ENCODE assay signal across 11 mouse cellular contexts in genomic region chr17:36764244-36764643, GRCm38 (mm10). TPM values are rescaled to one million over a fixed set of nuclear protein-coding genes. Genes with fewer than 3 reads are reported as not detected.
A peak's percentile ranks its signal among the peaks of the same experiment; 100 is the strongest.
DNase-seq lines count a peak whose midpoint lies in the region; ATAC-seq and TF ChIP-seq lines count a peak whose summit lies in the region.
"Not testable (repeated sequence)": the region's sequence is repeated elsewhere in the genome, so short reads cannot be mapped to it uniquely, and the experiment has no call there.
"Had no signal": no experiment of that assay in that cellular context is flagged by ENCODE, and none has a peak within 500 bp of the region (broad histone marks: within the 10 kb centered on the region; RNA-seq: fewer than 3 reads in every experiment).

No protein-coding gene starts in this region.

- TF ChIP-seq POLR2A in thymus, adult 2 months (IDR thresholded peaks at IDR 0.05; ENCODE audit: control insufficient read depth, extremely low read depth, insufficient read depth, low read length, poor library complexity), result not testable (repeated sequence)

- not testable (repeated sequence) for H3K9me3 ChIP-seq in forebrain, embryonic 14.5 days (replicated peaks; ENCODE audit: control insufficient read depth, low read length); hindbrain, embryonic 14.5 days (ENCODE audit: control insufficient read depth, low read length); liver, postnatal 0 days (ENCODE audit: low read length)

- H3K4me3 ChIP-seq in forebrain, embryonic 14.5 days (ENCODE audit: low read depth, low read length); hindbrain, embryonic 14.5 days (replicated peaks; ENCODE audit: low read length); liver, postnatal 0 days (ENCODE audit: low read depth, low read length); thymus, adult 2 months (ENCODE audit: control insufficient read depth, insufficient read depth, low read length): not testable (repeated sequence)

- TF ChIP-seq CTCF in liver, postnatal 0 days (IDR thresholded peaks at IDR 0.05; ENCODE audit: low read depth), result peak; percentile 58
- not testable (repeated sequence) for TF ChIP-seq CTCF in thymus, adult 2 months (IDR thresholded peaks at IDR 0.05; ENCODE audit: borderline replicate concordance, control insufficient read depth, extremely low read depth, insufficient read depth, low read length, poor library complexity)

- ATAC-seq in forebrain, embryonic 14.5 days; liver, postnatal 0 days: not testable (repeated sequence)
- ATAC-seq in hindbrain, embryonic 14.5 days (ENCODE audit: low FRiP score), result peak; percentile 40; the same call in 1 of the 2 replicates

- H3K9ac ChIP-seq in forebrain, embryonic 14.5 days (ENCODE audit: low read length); hindbrain, embryonic 14.5 days; liver, postnatal 0 days (replicated peaks): not testable (repeated sequence)

- not testable (repeated sequence) for H3K36me3 ChIP-seq in forebrain, embryonic 14.5 days (ENCODE audit: control insufficient read depth, insufficient read depth, low read length); hindbrain, embryonic 14.5 days (replicated peaks; ENCODE audit: control insufficient read depth, insufficient read depth); liver, postnatal 0 days (replicated peaks; ENCODE audit: insufficient read depth, low read length); thymus, adult 2 months (ENCODE audit: control insufficient read depth, insufficient read depth, low read length)

- TF ChIP-seq EP300 in liver, postnatal 0 days (IDR thresholded peaks at IDR 0.05; ENCODE audit: low read depth), result not testable (repeated sequence)

- not testable (repeated sequence) for H3K4me2 ChIP-seq in forebrain, embryonic 14.5 days (ENCODE audit: low read length); hindbrain, embryonic 14.5 days (replicated peaks); liver, postnatal 0 days (ENCODE audit: low read depth, low read length)

- not testable (repeated sequence) for H3K27me3 ChIP-seq in forebrain, embryonic 14.5 days (replicated peaks; ENCODE audit: control insufficient read depth, insufficient read depth, low read length); hindbrain, embryonic 14.5 days (ENCODE audit: control insufficient read depth, insufficient read depth, low read length); liver, postnatal 0 days (ENCODE audit: insufficient read depth, low read length); thymus, adult 2 months (ENCODE audit: control insufficient read depth, insufficient read depth, low read length)

- H3K27ac ChIP-seq in forebrain, embryonic 14.5 days (ENCODE audit: low read depth, low read length); hindbrain, embryonic 14.5 days; liver, postnatal 0 days (ENCODE audit: low read depth); thymus, adult 2 months (ENCODE audit: control insufficient read depth, insufficient read depth, low read length): not testable (repeated sequence)

- H3K4me1 ChIP-seq in forebrain, embryonic 14.5 days (ENCODE audit: control insufficient read depth, insufficient read depth, low read length); hindbrain, embryonic 14.5 days (replicated peaks; ENCODE audit: control insufficient read depth, insufficient read depth, low read length); liver, postnatal 0 days (ENCODE audit: insufficient read depth); thymus, adult 2 months (replicated peaks; ENCODE audit: control insufficient read depth, insufficient read depth, low read length): not testable (repeated sequence)

- peak; percentile 6 to 28 for DNase-seq in B cell, adult 2 months
- DNase-seq in brain, adult 2 months (ENCODE audit: low read depth, low spot score), result peak; percentile 77
- peak; percentile 62 for DNase-seq in forebrain, embryonic 14.5 days (ENCODE audit: low spot score)
- peak; percentile 76 for DNase-seq in hindbrain, embryonic 14.5 days (ENCODE audit: low spot score)
- peak; percentile 6 to 45 for DNase-seq in layer of hippocampus, adult 18-20 months (ENCODE audit: low spot score in 2 of 2)
- peak; percentile 17 for DNase-seq in liver, postnatal 0 days
- peak; percentile 22 for DNase-seq in ovary, postnatal 14 days (ENCODE audit: low spot score)
- DNase-seq in thymus, adult 2 months, result peak; percentile 23

- WGBS in forebrain, embryonic 14.5 days, result 18% methylated on average over 2 of the region's 2 CpGs
- WGBS in hindbrain, embryonic 14.5 days, result 24% methylated on average over 2 of the region's 2 CpGs
- WGBS in liver, postnatal 0 days (ENCODE audit: insufficient replicate concordance), result 32% methylated on average over 2 of the region's 2 CpGs
- WGBS in thymus, adult 2 months, result 3% methylated on average over 2 of the region's 2 CpGs

RNA-seq across cellular contexts. Expression of gene H2-M10.5, which starts 8.5 kb away (rescaled TPM):
- not detected in 2 replicates for polyA plus RNA-seq in forebrain, embryonic 14.5 days (2014; fragmentation: Nextera tagmentation; extraction: Ambion mirVana)
- polyA plus RNA-seq in hindbrain, embryonic 14.5 days (2014; fragmentation: Nextera tagmentation; extraction: Ambion mirVana), result not detected in 2 replicates
- total RNA-seq in layer of hippocampus, adult 18-20 months (2021), result not detected
- not detected in 2 replicates for polyA plus RNA-seq in liver, postnatal 0 days (2015; fragmentation: Nextera tagmentation; extraction: Ambion mirVana)
- polyA plus RNA-seq in thymus, adult 2 months (2012; rRNA removed), result 0.16 and 0.32 TPM in 2 replicates
- polyA plus RNA-seq: embryonic facial prominence, embryonic 10.5 days; heart, embryonic 15.5 days; large intestine, adult 2 months had no signal

RNA-seq across cellular contexts. Expression of gene H2-M10.6, which starts 47.7 kb away (rescaled TPM):
- polyA plus RNA-seq in forebrain, embryonic 14.5 days (2014; fragmentation: Nextera tagmentation; extraction: Ambion mirVana), result not detected in 2 replicates
- polyA plus RNA-seq in hindbrain, embryonic 14.5 days (2014; fragmentation: Nextera tagmentation; extraction: Ambion mirVana), result not detected in 2 replicates
- total RNA-seq in layer of hippocampus, adult 18-20 months (2021), result not detected
- polyA plus RNA-seq in liver, postnatal 0 days (2015; fragmentation: Nextera tagmentation; extraction: Ambion mirVana), result not detected in 2 replicates
- not detected in 2 replicates for polyA plus RNA-seq in thymus, adult 2 months (2012; rRNA removed)
- polyA plus RNA-seq: embryonic facial prominence, embryonic 10.5 days; heart, embryonic 15.5 days; large intestine, adult 2 months had no signal

Comparison
In these comparisons a context has a peak if more than half of its experiments do, and no peak if none do; other contexts are left out.
1. DNase-seq: peak in every context shown above with its lines; median percentile 77 in brain, adult 2 months; 76 in hindbrain, embryonic 14.5 days; 62 in forebrain, embryonic 14.5 days; 26 in layer of hippocampus, adult 18-20 months; 23 in thymus, adult 2 months; 22 in ovary, postnatal 14 days; 17 in B cell, adult 2 months; 17 in liver, postnatal 0 days.